Mouse (Mus musculus) heart, embryonic 11.5 days (tissue): ENCODE measurements around the gene Wscd2. TPM values are rescaled to one million over a fixed set of nuclear protein-coding genes. Genes with fewer than 3 reads are reported as not detected.

Experiments used
- ATAC-seq: fragments of 200-750 bp; cut with Nextera tagmentation; replicated peaks from 2 replicates; pipeline ENCODE4 v1.8.0; 2017; ENCODE audit warnings: moderate library complexity; ENCODE audit not compliant: insufficient number of reproducible peaks, low FRiP score, low TSS enrichment
- H3K27ac ChIP-seq: fragments of 300-500 bp; sonication (generic); 2 replicates; pipeline ENCODE4 v1.5.1; 2014; ENCODE audit warnings: mild to moderate bottlenecking, low read depth, low read length
- H3K27me3 ChIP-seq: fragments of 300-500 bp; sonication (generic); 2 replicates; pipeline ENCODE4 v1.6.1; 2014; ENCODE audit warnings: mild to moderate bottlenecking, low read length, mixed read lengths; ENCODE audit not compliant: control insufficient read depth, insufficient read depth
- H3K36me3 ChIP-seq: fragments of 300-500 bp; sonication (generic); 2 replicates; pipeline ENCODE4 v1.6.1; 2014; ENCODE audit warnings: mild to moderate bottlenecking, low read length, moderate library complexity, mixed read lengths; ENCODE audit not compliant: control insufficient read depth, insufficient read depth
- H3K4me1 ChIP-seq: fragments of 300-500 bp; sonication (generic); 2 replicates; pipeline ENCODE4 v1.6.1; 2014; ENCODE audit warnings: low read length; ENCODE audit not compliant: control insufficient read depth, insufficient read depth
- H3K4me2 ChIP-seq: fragments of 300-500 bp; sonication (generic); 2 replicates; pipeline ENCODE4 v1.6.1; 2014; ENCODE audit warnings: mild to moderate bottlenecking, moderate library complexity
- H3K4me3 ChIP-seq: fragments of 300-500 bp; sonication (generic); 2 replicates; pipeline ENCODE4 v1.5.1; 2014; ENCODE audit warnings: low read depth, low read length
- H3K9ac ChIP-seq: fragments of 300-500 bp; sonication (generic); 2 replicates; pipeline ENCODE4 v1.6.1; 2014; ENCODE audit warnings: mild to moderate bottlenecking, low read depth, low read length, moderate library complexity
- H3K9me3 ChIP-seq: fragments of 300-500 bp; sonication (generic); replicated peaks from 2 replicates; pipeline ENCODE4 v1.6.1; 2016; ENCODE audit warnings: low read length; ENCODE audit not compliant: control insufficient read depth
- WGBS: fragments of 180-500 bp; shearing (Covaris S2); extraction: QIAGEN DNeasy Blood & Tissue Kit; methylation state at CpG from one replicate; pipeline ENCODE4 v1.1.7; 2014; ENCODE audit not compliant: insufficient replicate concordance; 5-methylcytosine and 5-hydroxymethylcytosine counted together
- polyA plus RNA-seq: library from polyadenylated mRNA; unstranded; fragments of >200 nt; fragmentation: Nextera tagmentation; extraction: Ambion mirVana; gene quantifications from 2 replicates; pipeline ENCODE4 v1.2.1, GENCODE M21; 2014

Wscd2 gene
- polyA plus RNA-seq, 1 experiment from 2014 or later, result 2.4 TPM

DNA sequence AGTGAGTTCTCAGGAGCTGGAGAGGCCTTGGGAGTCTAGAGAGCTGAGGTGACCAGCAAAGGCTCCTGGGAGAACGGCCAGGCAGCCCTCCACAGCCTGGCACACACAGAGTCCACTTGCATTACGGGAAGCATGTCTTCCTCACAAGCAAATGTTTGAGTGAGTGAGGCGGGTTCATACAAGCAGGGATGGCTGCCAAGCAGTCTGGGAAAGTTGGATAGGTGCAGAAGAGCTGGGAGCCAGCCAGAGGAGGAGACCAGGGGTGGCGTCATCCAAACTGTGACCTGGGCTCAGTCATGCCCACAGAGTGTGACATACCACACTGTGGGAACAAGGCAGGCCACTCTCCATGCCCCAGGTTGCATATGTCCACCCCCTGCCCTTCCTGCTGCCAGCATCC lies 134.9 kb downstream of the Wscd2 start:
- H3K4me1 ChIP-seq, result peaks cover 21% of the 10 kb centered on the region
- ATAC-seq, result no peak

DNA sequence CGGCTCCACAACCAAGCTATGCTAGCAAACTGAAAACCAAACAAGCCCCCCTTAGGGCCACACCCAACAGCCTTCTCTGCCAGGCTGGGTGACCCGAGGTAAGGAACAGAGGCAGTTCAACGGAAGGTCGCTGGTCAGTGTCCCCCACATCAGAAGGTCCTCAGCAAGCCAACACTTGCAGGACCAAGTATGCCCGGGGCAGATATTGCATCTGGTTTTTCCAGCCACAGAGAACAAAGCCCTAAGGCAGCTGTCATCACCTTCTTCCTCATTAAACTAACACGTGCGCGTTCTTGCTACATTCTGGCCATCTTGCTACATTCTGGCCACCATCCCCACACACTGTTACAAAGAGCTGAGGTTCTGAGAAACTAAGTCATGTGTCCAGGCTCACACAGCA lies 136.2 kb downstream of the Wscd2 start:
- 42% methylated on average over 8 of the region's 8 CpGs for WGBS
- no peak overlapping the region for H3K9ac ChIP-seq
- H3K4me2 ChIP-seq, result no peak overlapping the region
- peaks cover 26% of the 10 kb centered on the region for H3K4me1 ChIP-seq
- peaks cover 16% of the 10 kb centered on the region for H3K27me3 ChIP-seq
- H3K9me3 ChIP-seq, result no peaks in the 10 kb centered on the region
- no peak overlapping the region for H3K27ac ChIP-seq
- no peak overlapping the region for H3K4me3 ChIP-seq
- H3K36me3 ChIP-seq, result no peaks in the 10 kb centered on the region
- no peak for ATAC-seq

More for the DNA sequence above, 134.9 kb downstream of the Wscd2 start:
- 72% methylated on average over 4 of the region's 4 CpGs for WGBS
- no peak overlapping the region for H3K27ac ChIP-seq
- H3K9ac ChIP-seq, result no peak overlapping the region
- no peak overlapping the region for H3K4me3 ChIP-seq
- H3K36me3 ChIP-seq, result no peaks in the 10 kb centered on the region
- H3K27me3 ChIP-seq, result peaks cover 12% of the 10 kb centered on the region
- H3K4me2 ChIP-seq, result no peak overlapping the region
- H3K9me3 ChIP-seq, result no peaks in the 10 kb centered on the region

DNA sequence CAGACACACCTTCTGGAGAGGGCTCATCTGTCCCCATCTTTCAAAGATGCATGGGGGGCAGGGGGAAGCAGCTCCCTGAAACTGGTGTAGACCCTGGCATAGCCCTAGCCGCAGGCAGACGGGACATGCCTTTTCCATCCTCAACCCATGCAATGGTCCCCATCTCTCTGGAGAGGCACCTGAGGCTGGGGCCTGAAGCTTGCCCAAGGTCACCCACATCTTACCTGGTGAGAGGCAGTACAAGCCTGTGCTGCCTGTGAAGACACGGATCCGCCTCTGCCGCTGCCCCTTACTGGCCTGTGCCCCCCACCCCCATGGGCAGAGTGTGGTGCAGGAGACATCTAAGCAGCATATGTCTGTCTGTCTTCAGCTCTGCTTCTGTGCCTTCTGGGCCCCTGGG lies 136.9 kb downstream of the Wscd2 start:
- WGBS, result 64% methylated on average over 5 of the region's 5 CpGs
- ATAC-seq, result no peak
- H3K9me3 ChIP-seq, result no peaks in the 10 kb centered on the region

DNA sequence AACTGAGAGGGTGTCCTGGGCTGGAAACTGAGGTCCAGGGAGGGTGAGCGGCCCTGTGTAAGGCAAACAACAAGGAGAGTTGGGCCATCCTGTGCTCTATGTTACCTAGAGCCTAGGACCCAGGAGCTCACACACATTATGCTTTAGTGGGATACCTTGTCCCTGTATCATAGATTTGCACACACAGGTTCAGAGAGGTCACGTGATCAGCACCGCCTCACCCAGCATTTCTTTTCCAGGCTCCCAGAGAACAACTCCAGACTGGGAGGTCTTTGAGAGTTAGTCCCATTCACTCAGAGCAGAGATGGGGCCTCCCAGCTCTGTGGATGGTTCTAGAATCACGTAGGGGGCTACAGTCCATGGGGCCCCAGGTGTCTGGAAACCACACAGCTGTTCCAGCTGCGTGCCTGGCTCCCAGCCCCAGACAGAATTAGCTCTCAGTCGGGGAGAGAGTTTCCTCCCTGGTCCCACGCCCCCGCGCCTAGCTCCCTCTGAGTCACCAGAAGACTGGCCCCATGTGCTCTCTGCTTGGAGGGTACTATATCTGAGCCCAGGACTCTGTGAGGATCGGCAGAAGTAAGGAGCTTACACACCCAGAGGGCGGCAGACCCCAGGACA lies 137.8 kb downstream of the Wscd2 start:
- Histone ChIP-seq H3K4me3 (no peak overlapping the region), H3K36me3 (no peaks in the 10 kb centered on the region), H3K4me1 (peaks cover 29% of the 10 kb centered on the region), H3K27ac (no peak overlapping the region), H3K9ac (no peak overlapping the region), H3K4me2 (no peak overlapping the region), H3K9me3 (no peaks in the 10 kb centered on the region), H3K27me3 (peaks cover 20% of the 10 kb centered on the region)
- 0 out of 2 replicates have a peak, but pooled peaks have one; percentile 9 for ATAC-seq
- 26% methylated on average over 11 of the region's 11 CpGs for WGBS

More for the DNA sequence above, 136.9 kb downstream of the Wscd2 start:
- H3K4me3 ChIP-seq, result no peak overlapping the region
- no peak overlapping the region for H3K9ac ChIP-seq
- peaks cover 26% of the 10 kb centered on the region for H3K4me1 ChIP-seq
- H3K27ac ChIP-seq, result no peak overlapping the region
- H3K27me3 ChIP-seq, result peaks cover 20% of the 10 kb centered on the region
- no peaks in the 10 kb centered on the region for H3K36me3 ChIP-seq
- H3K4me2 ChIP-seq, result no peak overlapping the region

DNA sequence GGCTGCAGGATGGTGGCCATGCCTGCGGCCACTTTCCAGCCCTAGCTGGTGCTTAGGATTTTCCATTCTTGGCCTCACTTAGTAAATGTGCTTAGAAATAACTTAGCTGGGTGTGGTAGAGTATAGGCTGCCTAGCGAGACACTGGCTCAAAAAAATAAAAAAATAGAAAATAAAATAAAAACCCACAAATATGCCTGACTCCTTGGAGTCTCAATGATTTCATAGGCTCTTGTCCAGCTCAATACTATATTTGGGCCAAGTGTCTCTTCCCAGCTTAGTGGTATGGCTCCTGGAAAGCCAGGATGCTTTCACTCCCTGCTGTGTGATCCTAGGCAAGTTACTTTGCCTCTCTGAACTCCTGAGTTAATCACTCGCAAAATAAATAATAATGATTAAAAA lies 139.1 kb downstream of the Wscd2 start:
- H3K36me3 ChIP-seq, result no peaks in the 10 kb centered on the region
- H3K4me2 ChIP-seq, result no peak overlapping the region
- WGBS, result 86% methylated on average over 3 of the region's 3 CpGs
- no peak for ATAC-seq
- no peak overlapping the region for H3K27ac ChIP-seq
- H3K27me3 ChIP-seq, result peaks cover 20% of the 10 kb centered on the region
- no peak overlapping the region for H3K9ac ChIP-seq
- H3K4me1 ChIP-seq, result peaks cover 33% of the 10 kb centered on the region
- H3K9me3 ChIP-seq, result no peaks in the 10 kb centered on the region
- no peak overlapping the region for H3K4me3 ChIP-seq

DNA sequence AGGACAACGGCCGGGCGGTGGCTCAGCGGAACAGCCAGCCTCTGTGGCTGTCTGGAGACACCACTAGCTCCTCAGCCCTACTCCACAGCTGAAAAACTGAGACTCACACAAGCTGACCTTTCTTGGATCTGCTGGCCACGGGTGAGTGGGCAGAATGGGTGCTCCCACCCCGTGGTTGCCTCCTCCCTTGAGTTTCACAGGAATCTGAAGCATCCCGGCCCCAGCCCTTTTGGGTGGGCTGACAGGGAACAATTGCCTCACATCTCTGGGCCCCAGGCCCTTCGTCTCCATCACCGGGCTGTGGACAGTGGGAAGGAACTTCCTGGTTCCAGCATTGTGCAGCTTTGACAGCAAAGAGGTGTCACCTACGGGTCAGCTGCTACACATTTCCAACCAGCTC lies 140.0 kb downstream of the Wscd2 start:
- Histone ChIP-seq H3K4me3 (no peak overlapping the region), H3K4me1 (peaks cover 37% of the 10 kb centered on the region), H3K4me2 (no peak overlapping the region), H3K9ac (no peak overlapping the region), H3K27ac (no peak overlapping the region), H3K27me3 (peaks cover 18% of the 10 kb centered on the region), H3K9me3 (no peaks in the 10 kb centered on the region), H3K36me3 (no peaks in the 10 kb centered on the region)
- WGBS, result 61% methylated on average over 10 of the region's 10 CpGs
- no peak for ATAC-seq

DNA sequence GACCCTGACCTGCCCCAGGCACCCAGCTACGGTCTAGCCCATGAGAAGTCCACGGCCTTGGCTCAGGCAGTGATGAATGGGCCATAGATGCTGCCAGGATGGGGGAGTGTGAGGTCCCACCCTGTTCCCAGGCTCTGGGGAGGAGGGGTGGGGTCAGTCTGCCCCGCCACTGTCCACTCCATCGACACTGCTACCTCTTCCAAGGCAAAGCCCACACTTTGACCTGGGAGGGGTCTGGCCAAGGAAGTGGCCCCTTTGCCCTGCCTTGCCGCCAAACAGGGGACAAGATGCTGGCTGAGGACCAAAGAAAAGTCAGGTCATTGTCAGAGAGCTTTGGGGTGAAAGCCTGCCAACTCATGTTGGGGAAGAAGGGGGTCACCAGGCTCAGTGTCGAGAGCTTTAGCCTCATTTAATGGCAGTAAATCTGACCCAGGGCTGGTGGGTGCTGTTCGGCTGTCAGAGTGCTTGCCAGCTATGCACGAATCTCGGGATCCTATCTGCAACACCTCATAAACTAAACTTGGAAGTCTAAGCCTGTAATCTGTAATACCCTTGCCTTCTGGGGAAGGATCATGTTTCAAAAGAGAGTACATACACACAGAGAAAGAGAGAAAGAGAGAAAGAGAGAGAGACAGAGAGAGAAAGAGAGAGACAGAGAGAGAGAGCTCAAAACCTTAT lies 143.0 kb downstream of the Wscd2 start:
- no peak overlapping the region for H3K4me3 ChIP-seq
- no peak for ATAC-seq
- no peaks in the 10 kb centered on the region for H3K36me3 ChIP-seq
- H3K4me1 ChIP-seq, result peaks cover 32% of the 10 kb centered on the region
- WGBS, result 38% methylated on average over 9 of the region's 9 CpGs
- no peaks in the 10 kb centered on the region for H3K9me3 ChIP-seq
- no peak overlapping the region for H3K27ac ChIP-seq
- H3K9ac ChIP-seq, result no peak overlapping the region
- peaks cover 15% of the 10 kb centered on the region for H3K27me3 ChIP-seq
- no peak overlapping the region for H3K4me2 ChIP-seq

DNA sequence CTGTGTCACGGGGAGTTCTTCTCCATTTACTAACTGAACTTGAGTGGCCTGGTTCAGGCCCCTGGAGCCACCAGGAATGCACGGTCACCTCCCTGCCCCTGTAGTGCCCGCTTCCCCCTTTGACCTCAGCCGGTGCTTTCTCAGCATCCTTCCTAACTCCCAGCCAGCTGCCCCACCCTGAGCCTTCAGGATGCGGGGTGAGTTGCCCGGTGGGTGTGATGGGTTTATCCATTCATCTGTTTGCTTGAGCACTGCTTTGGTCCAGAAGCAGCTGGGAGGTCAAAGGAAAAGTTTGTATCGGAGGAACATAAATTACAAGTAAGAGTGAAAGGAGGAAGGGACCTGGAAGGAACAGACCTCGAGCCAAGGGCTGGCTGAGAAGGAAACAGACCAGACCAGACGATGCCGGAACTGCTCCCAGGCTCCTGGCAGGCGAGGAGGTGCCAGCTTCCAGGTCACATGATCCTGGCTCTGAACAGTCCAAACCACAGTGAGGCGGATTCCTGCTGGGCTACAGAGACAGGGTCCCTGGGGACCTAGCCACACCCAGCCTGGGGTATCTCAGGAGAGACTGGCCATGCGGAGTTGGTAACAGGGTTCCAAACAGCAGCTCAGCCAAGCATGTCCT lies 144.0 kb downstream of the Wscd2 start:
- Histone ChIP-seq H3K4me1 (peaks cover 30% of the 10 kb centered on the region), H3K36me3 (no peaks in the 10 kb centered on the region), H3K4me2 (no peak overlapping the region), H3K27me3 (peaks cover 15% of the 10 kb centered on the region), H3K9ac (no peak overlapping the region), H3K4me3 (no peak overlapping the region), H3K27ac (no peak overlapping the region), H3K9me3 (no peaks in the 10 kb centered on the region)
- no peak; the same call in 1 of the 2 replicates for ATAC-seq
- WGBS, result 50% methylated on average over 13 of the region's 13 CpGs
